Comparison of ENCODE assay signal across 8 mouse cellular contexts in the genomic region with DNA sequence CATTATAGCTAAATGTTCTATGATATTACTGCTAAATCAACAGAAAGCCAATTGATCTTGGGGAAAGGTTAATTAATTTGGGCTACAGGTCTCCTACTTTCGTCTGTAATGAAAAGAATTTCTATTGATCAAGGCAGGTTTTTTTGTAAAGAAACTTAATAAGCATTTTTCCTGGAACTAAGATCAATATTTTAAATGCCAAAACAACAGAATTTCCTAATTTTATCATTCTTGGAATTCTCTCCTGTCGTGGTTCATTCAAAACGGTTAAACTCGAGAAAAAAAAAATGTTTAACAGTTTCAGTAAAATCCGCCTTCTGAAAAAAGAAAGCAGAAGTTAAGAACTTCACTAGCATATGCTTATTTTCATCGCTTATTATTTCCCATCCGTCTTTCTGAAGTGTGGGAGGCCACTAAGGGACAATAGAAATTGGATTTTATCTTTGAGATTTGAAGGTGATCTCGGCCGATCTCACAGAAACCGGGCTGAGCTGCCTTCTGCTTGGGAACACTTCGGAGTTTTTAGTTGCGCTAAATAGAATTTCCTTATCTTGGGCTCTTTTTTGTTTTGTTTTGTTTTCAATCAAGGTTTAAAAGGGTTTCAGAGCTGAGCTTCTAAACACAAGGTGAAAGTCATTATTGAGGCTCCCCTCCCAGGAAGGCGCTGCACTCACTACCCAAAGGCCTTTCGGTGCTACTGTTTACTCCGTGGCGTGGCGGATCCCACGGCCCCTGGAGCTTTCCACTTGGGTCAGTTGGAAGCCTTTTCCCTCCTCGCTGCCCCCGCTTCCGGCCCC. TPM values are rescaled to one million over a fixed set of nuclear protein-coding genes. Genes with fewer than 3 reads are reported as not detected.
A peak's percentile ranks its signal among the peaks of the same experiment; 100 is the strongest.
DNase-seq lines count a peak whose midpoint lies in the region; ATAC-seq and TF ChIP-seq lines count a peak whose summit lies in the region.

No protein-coding gene starts in this region.

- no peak for TF ChIP-seq POLR2A in liver, adult 2 months (IDR thresholded peaks at IDR 0.05; ENCODE audit: extremely low read depth, insufficient read depth, low read length)

- no peaks in the 10 kb centered on the region for H3K9me3 ChIP-seq in embryonic facial prominence, embryonic 15.5 days (replicated peaks)
- no peaks in the 10 kb centered on the region for H3K9me3 ChIP-seq in limb, embryonic 12.5 days

- 2% methylated on average over 21 of the region's 21 CpGs for WGBS in liver, adult 2 months
- WGBS in embryonic facial prominence, embryonic 15.5 days, result 2% methylated on average over 21 of the region's 21 CpGs
- under 1% methylated on average over 21 of the region's 21 CpGs for WGBS in limb, embryonic 12.5 days

- H3K4me2 ChIP-seq in embryonic facial prominence, embryonic 15.5 days (replicated peaks), result peak overlapping the region; percentile 44
- peak overlapping the region; percentile 67 for H3K4me2 ChIP-seq in limb, embryonic 12.5 days

- peaks cover 9% of the 10 kb centered on the region; the same call in 1 of the 2 replicates for H3K4me1 ChIP-seq in liver, adult 2 months (ENCODE audit: control insufficient read depth, insufficient read depth, low read length)
- peaks cover 22% of the 10 kb centered on the region for H3K4me1 ChIP-seq in embryonic facial prominence, embryonic 15.5 days
- peaks cover 29% of the 10 kb centered on the region for H3K4me1 ChIP-seq in limb, embryonic 12.5 days (replicated peaks)

- H3K36me3 ChIP-seq in liver, adult 2 months (ENCODE audit: control insufficient read depth, insufficient read depth, low read length), result peaks cover 3% of the 10 kb centered on the region; the same call in 1 of the 2 replicates
- no peaks in the 10 kb centered on the region for H3K36me3 ChIP-seq in embryonic facial prominence, embryonic 15.5 days
- no peaks in the 10 kb centered on the region for H3K36me3 ChIP-seq in limb, embryonic 12.5 days

- ATAC-seq in embryonic facial prominence, embryonic 15.5 days (ENCODE audit: insufficient number of reproducible peaks, low FRiP score, low TSS enrichment, low read depth), result no peak
- ATAC-seq in limb, embryonic 12.5 days (ENCODE audit: insufficient number of reproducible peaks, insufficient read depth, low FRiP score, low TSS enrichment, low read depth), result no peak

- H3K9ac ChIP-seq in liver, adult 2 months (ENCODE audit: low read depth, low read length), result peak overlapping the region; percentile 98
- no peak overlapping the region for H3K9ac ChIP-seq in embryonic facial prominence, embryonic 15.5 days
- H3K9ac ChIP-seq in limb, embryonic 12.5 days (replicated peaks), result no peak overlapping the region

- DNase-seq in liver, adult 2 months (ENCODE audit: extremely low read depth, low read depth, low spot score), result peak; percentile 57
- no peak for DNase-seq in liver
- DNase-seq in retina, postnatal 1 day, result peak; percentile 47
- no peak for DNase-seq in cerebellum, adult 9-11 months
- no peak for DNase-seq in left cerebral cortex, adult 8-10 months (ENCODE audit: low spot score in 2 of 2)
- DNase-seq in spleen, postnatal 14 days (ENCODE audit: low spot score in 2 of 2), result no peak

- H3K27me3 ChIP-seq in liver, adult 2 months (ENCODE audit: control insufficient read depth, insufficient read depth, low read length), result no peaks in the 10 kb centered on the region
- H3K27me3 ChIP-seq in embryonic facial prominence, embryonic 15.5 days, result peaks cover 85% of the 10 kb centered on the region
- H3K27me3 ChIP-seq in limb, embryonic 12.5 days, result peaks cover 85% of the 10 kb centered on the region

- peak overlapping the region; percentile 100 for H3K27ac ChIP-seq in liver, adult 2 months (replicated peaks; ENCODE audit: insufficient read depth, low read depth, low read length)
- no peak overlapping the region for H3K27ac ChIP-seq in embryonic facial prominence, embryonic 15.5 days (replicated peaks)
- no peak overlapping the region for H3K27ac ChIP-seq in limb, embryonic 12.5 days

- H3K4me3 ChIP-seq in liver, adult 2 months (ENCODE audit: insufficient read depth, low read depth, low read length), result peak overlapping the region; percentile 74
- peak overlapping the region; percentile 29; the same call in 1 of the 2 replicates for H3K4me3 ChIP-seq in embryonic facial prominence, embryonic 15.5 days (replicated peaks)
- peak overlapping the region; percentile 42 for H3K4me3 ChIP-seq in limb, embryonic 12.5 days (replicated peaks)

- TF ChIP-seq CTCF in liver, adult 2 months (IDR thresholded peaks at IDR 0.05; ENCODE audit: low read depth, low read length), result no peak

- H3K79me2 ChIP-seq in liver, adult 2 months (ENCODE audit: control insufficient read depth, insufficient read depth, low read length), result peaks cover 7% of the 10 kb centered on the region; the same call in 1 of the 2 replicates

RNA-seq across cellular contexts. Expression of gene Foxa1, which starts 8.7 kb away (rescaled TPM):
- 4.1 and 5.2 TPM in 2 replicates for total RNA-seq in liver, adult 2 months (2014; rRNA removed)
- 11.8 and 15.2 TPM in 2 replicates for polyA plus RNA-seq in liver, adult 2 months (2012; rRNA removed)
- polyA plus RNA-seq in embryonic facial prominence, embryonic 15.5 days (2015; fragmentation: Nextera tagmentation; extraction: Ambion mirVana), result 2.1 and 3.9 TPM in 2 replicates
- polyA plus RNA-seq in limb, embryonic 12.5 days (2016; fragmentation: Nextera tagmentation; extraction: Ambion mirVana), result not detected in 2 replicates
- total RNA-seq in left cerebral cortex, adult 8-10 months (2022), result under 1 TPM in 1 of 4 experiments, not detected in 3; 0.16 TPM

RNA-seq across cellular contexts. Expression of gene Ttc6, which starts 25.9 kb away (rescaled TPM):
- total RNA-seq in liver, adult 2 months (2014; rRNA removed), result 1.0 and 1.1 TPM in 2 replicates
- polyA plus RNA-seq in liver, adult 2 months (2012; rRNA removed), result 0.87 and 1.0 TPM in 2 replicates
- 1.2 and 1.4 TPM in 2 replicates for polyA plus RNA-seq in embryonic facial prominence, embryonic 15.5 days (2015; fragmentation: Nextera tagmentation; extraction: Ambion mirVana)
- 0.09 and 0.13 TPM in 2 replicates for polyA plus RNA-seq in limb, embryonic 12.5 days (2016; fragmentation: Nextera tagmentation; extraction: Ambion mirVana)
- under 1 TPM in 3 of 4 experiments, not detected in 1; 0.07 to 0.53 (median 0.07) TPM for total RNA-seq in left cerebral cortex, adult 8-10 months (2022)

Comparison
In these comparisons a context has a peak if more than half of its experiments do, and no peak if none do; other contexts are left out.
1. DNase-seq: peak in liver, adult 2 months (single experiment) and retina, postnatal 1 day (single experiment); none in liver (single experiment), cerebellum, adult 9-11 months (single experiment), left cerebral cortex, adult 8-10 months (0 of 2) and spleen, postnatal 14 days (0 of 2).
2. Peak in every context shown above with its lines, with median percentiles within 50 percentile points of each other: H3K4me3 ChIP-seq.